Mouse (Mus musculus) heart, embryonic 14.5 days (tissue): Measurements from ENCODE around the gene Gm49387. TPM values are rescaled to one million over a fixed set of nuclear protein-coding genes. Genes with fewer than 3 reads are reported as not detected.

Experiments used
- ATAC-seq: fragments of 200-750 bp; cut with Nextera tagmentation; 2 replicates; pipeline ENCODE4 v1.8.0; 2017; ENCODE audit warnings: low read depth, moderate TSS enrichment; ENCODE audit not compliant: insufficient number of reproducible peaks, insufficient read depth, low FRiP score
- H3K27ac ChIP-seq, 2 experiments: fragments of 200-500 bp in 1 of 2; fragments of 300-500 bp in 1 of 2; sonication (generic) in 1 of 2; replicated peaks in 1 of 2; 2 replicates each; pipeline ENCODE4 v1.5.1; 2012 to 2014; ENCODE audit warnings: low read depth in 2 of 2, low read length in 2 of 2, control low read depth in 1 of 2, mild to moderate bottlenecking in 1 of 2, mixed read lengths in 1 of 2; ENCODE audit not compliant: control insufficient read depth in 1 of 2, insufficient read depth in 1 of 2
- H3K27me3 ChIP-seq: fragments of 300-500 bp; sonication (generic); 2 replicates; pipeline ENCODE4 v1.6.1; 2014; ENCODE audit warnings: mild to moderate bottlenecking, low read length, control low read depth; ENCODE audit not compliant: control insufficient read depth, insufficient read depth
- H3K36me3 ChIP-seq: fragments of 300-500 bp; sonication (generic); 2 replicates; pipeline ENCODE4 v1.6.1; 2014; ENCODE audit warnings: mild to moderate bottlenecking, control low read depth, low read length, mixed read lengths; ENCODE audit not compliant: control insufficient read depth, insufficient read depth
- H3K4me1 ChIP-seq, 2 experiments: fragments of 200-500 bp in 1 of 2; fragments of 300-500 bp in 1 of 2; sonication (generic) in 1 of 2; 2 replicates each; pipeline ENCODE4 v1.6.1; 2012 to 2014; ENCODE audit warnings: low read length in 2 of 2, control low read depth in 1 of 2, mixed read lengths in 1 of 2; ENCODE audit not compliant: control insufficient read depth in 2 of 2, insufficient read depth in 2 of 2
- H3K4me2 ChIP-seq: fragments of 300-500 bp; sonication (generic); 2 replicates; pipeline ENCODE4 v1.6.1; 2014; ENCODE audit warnings: mild to moderate bottlenecking, low read length
- H3K4me3 ChIP-seq, 2 experiments: fragments of 200-500 bp in 1 of 2; fragments of 300-500 bp in 1 of 2; sonication (generic) in 1 of 2; 2 replicates each; pipeline ENCODE4 v1.5.1; 2012 to 2014; ENCODE audit warnings: low read length in 2 of 2, mild to moderate bottlenecking in 2 of 2, control low read depth in 1 of 2, low read depth in 1 of 2, moderate library complexity in 1 of 2; ENCODE audit not compliant: control insufficient read depth in 1 of 2, insufficient read depth in 1 of 2
- H3K9ac ChIP-seq: fragments of 300-500 bp; sonication (generic); 2 replicates; pipeline ENCODE4 v1.6.1; 2014; ENCODE audit warnings: mild to moderate bottlenecking, low read length
- H3K9me3 ChIP-seq: fragments of 300-500 bp; sonication (generic); 2 replicates; pipeline ENCODE4 v1.6.1; 2016; ENCODE audit warnings: low read length, control low read depth; ENCODE audit not compliant: control insufficient read depth
- WGBS: fragments of 180-500 bp; shearing (Covaris S2); extraction: QIAGEN DNeasy Blood & Tissue Kit; methylation state at CpG from one replicate; pipeline ENCODE4 v1.1.7; 2014; 5-methylcytosine and 5-hydroxymethylcytosine counted together
- polyA plus RNA-seq: library from polyadenylated mRNA; unstranded; fragments of >200 nt; fragmentation: Nextera tagmentation; extraction: Ambion mirVana; gene quantifications from 2 replicates; pipeline ENCODE4 v1.2.1, GENCODE M21; 2014

Gm49387 gene
- polyA plus RNA-seq, 1 experiment from 2014 or later: 1.8 TPM

- no peaks in the 10 kb centered on the region for H3K36me3 ChIP-seq
- no peak for ATAC-seq
- H3K4me3 ChIP-seq: no peak overlapping the region
- peaks cover 12 to 18% of the 10 kb centered on the region in 2 experiments for H3K4me1 ChIP-seq
- WGBS: 48% methylated on average over 14 of the region's 14 CpGs
- H3K9me3 ChIP-seq: no peaks in the 10 kb centered on the region
- H3K4me2 ChIP-seq: no peak overlapping the region
- no peak overlapping the region for H3K27ac ChIP-seq
- no peak overlapping the region for H3K9ac ChIP-seq
- H3K27me3 ChIP-seq: no peaks in the 10 kb centered on the region
Observed at GRCm38 (mm10) chr14:31653101-31653875, 12.6 kb upstream of the Gm49387 start.

- Histone ChIP-seq H3K9me3 (no peaks in the 10 kb centered on the region), H3K4me2 (no peak overlapping the region), H3K27me3 (no peaks in the 10 kb centered on the region), H3K9ac (no peak overlapping the region), H3K4me3 (no peak overlapping the region), H3K4me1 (peaks cover 7 to 16% of the 10 kb centered on the region in 2 experiments), H3K36me3 (no peaks in the 10 kb centered on the region), H3K27ac (no peak overlapping the region)
- ATAC-seq: no peak
- WGBS: 94% methylated on average over 1 of the region's 1 CpGs
Observed at GRCm38 (mm10) chr14:31652624-31653023, 11.9 kb upstream of the Gm49387 start.

- peaks cover 4 to 11% of the 10 kb centered on the region in 2 experiments for H3K4me1 ChIP-seq
- no peaks in the 10 kb centered on the region for H3K36me3 ChIP-seq
- no peak overlapping the region for H3K4me3 ChIP-seq
- H3K27me3 ChIP-seq: no peaks in the 10 kb centered on the region
- H3K4me2 ChIP-seq: no peak overlapping the region
- H3K9me3 ChIP-seq: no peaks in the 10 kb centered on the region
- H3K27ac ChIP-seq: no peak overlapping the region
- H3K9ac ChIP-seq: no peak overlapping the region; the same call in 1 of the 2 replicates
- WGBS: 41% methylated on average over 5 of the region's 5 CpGs
- ATAC-seq: no peak
Observed at GRCm38 (mm10) chr14:31652106-31652505, 11.4 kb upstream of the Gm49387 start.

- no peak overlapping the region for H3K4me3 ChIP-seq
- 62% methylated on average over 7 of the region's 7 CpGs for WGBS
- H3K9ac ChIP-seq: no peak overlapping the region
- no peaks in the 10 kb centered on the region for H3K9me3 ChIP-seq
- H3K4me2 ChIP-seq: no peak overlapping the region
- peaks cover 4 to 9% of the 10 kb centered on the region in 2 experiments for H3K4me1 ChIP-seq
- no peak for ATAC-seq
- H3K27ac ChIP-seq: no peak overlapping the region
- H3K27me3 ChIP-seq: no peaks in the 10 kb centered on the region
- no peaks in the 10 kb centered on the region for H3K36me3 ChIP-seq
Observed at GRCm38 (mm10) chr14:31651206-31651605, 10.5 kb upstream of the Gm49387 start.

GRCm38 (mm10) chr14:31650347-31650746 lies 9.7 kb upstream of the Gm49387 start:
- Histone ChIP-seq H3K4me2 (no peak overlapping the region), H3K9ac (no peak overlapping the region)

GRCm38 (mm10) chr14:31647991-31648390 lies 7.3 kb upstream of the Gm49387 start:
- Histone ChIP-seq H3K4me2 (no peak overlapping the region), H3K9me3 (no peaks in the 10 kb centered on the region), H3K27me3 (no peaks in the 10 kb centered on the region), H3K4me3 (no peak overlapping the region), H3K36me3 (no peaks in the 10 kb centered on the region), H3K4me1 (peaks cover 4% of the 10 kb centered on the region in 2 experiments), H3K9ac (no peak overlapping the region), H3K27ac (no peak overlapping the region)
- WGBS: 81% methylated on average over 10 of the region's 10 CpGs
- ATAC-seq: no peak

More at GRCm38 (mm10) chr14:31650347-31650746, 9.7 kb upstream of the Gm49387 start:
- no peaks in the 10 kb centered on the region for H3K9me3 ChIP-seq
- H3K27me3 ChIP-seq: no peaks in the 10 kb centered on the region
- no peaks in the 10 kb centered on the region for H3K36me3 ChIP-seq
- H3K4me3 ChIP-seq: no peak overlapping the region
- H3K27ac ChIP-seq: no peak overlapping the region
- no peak for ATAC-seq
- peaks cover 4 to 9% of the 10 kb centered on the region in 2 experiments for H3K4me1 ChIP-seq
- 96% methylated on average over 3 of the region's 3 CpGs for WGBS

- Histone ChIP-seq H3K9me3 (no peaks in the 10 kb centered on the region), H3K27ac (no peak overlapping the region), H3K4me3 (no peak overlapping the region), H3K4me1 (peaks cover 0 to 11% of the 10 kb centered on the region in 2 experiments; a peak in 3 of 4 replicates), H3K4me2 (no peak overlapping the region), H3K27me3 (no peaks in the 10 kb centered on the region), H3K36me3 (no peaks in the 10 kb centered on the region), H3K9ac (no peak overlapping the region)
- WGBS: 87% methylated on average over 7 of the region's 7 CpGs
- no peak for ATAC-seq
Observed at GRCm38 (mm10) chr14:31645920-31646319, 5.2 kb upstream of the Gm49387 start.
